Mouse (Mus musculus) stomach, postnatal 0 days (tissue): Measurements from ENCODE around the gene Lamtor2. TPM values are rescaled to one million over a fixed set of nuclear protein-coding genes. Genes with fewer than 3 reads are reported as not detected.

ENCODE experiments used
- ATAC-seq: fragments of 200-750 bp; cut with Nextera tagmentation; 2 replicates; pipeline ENCODE4 v1.8.0; 2017; ENCODE audit not compliant: low FRiP score, low TSS enrichment
- DNase-seq: peaks from one replicate; pipeline ENCODE4 v3.0.0-alpha.2; 2016; ENCODE audit warnings: low spot score
- H3K27ac ChIP-seq: fragments of 300-500 bp; sonication (generic); replicated peaks from 2 replicates; pipeline ENCODE4 v1.5.1; 2014; ENCODE audit warnings: mild to moderate bottlenecking, control low read depth
- H3K27me3 ChIP-seq: fragments of 300-500 bp; sonication (generic); 2 replicates; pipeline ENCODE4 v1.6.1; 2014; ENCODE audit warnings: low read length; ENCODE audit not compliant: control insufficient read depth, insufficient read depth
- H3K36me3 ChIP-seq: fragments of 300-500 bp; sonication (generic); 2 replicates; pipeline ENCODE4 v1.6.1; 2014; ENCODE audit warnings: low read length, mixed read lengths; ENCODE audit not compliant: control insufficient read depth, insufficient read depth
- H3K4me1 ChIP-seq: fragments of 300-500 bp; sonication (generic); replicated peaks from 2 replicates; pipeline ENCODE4 v1.6.1; 2014; ENCODE audit warnings: antibody characterized with exemption; ENCODE audit not compliant: control insufficient read depth, insufficient read depth
- H3K4me2 ChIP-seq: fragments of 300-500 bp; sonication (generic); replicated peaks from 2 replicates; pipeline ENCODE4 v1.6.1; 2014; ENCODE audit warnings: low read depth, mild to moderate bottlenecking, control low read depth, moderate library complexity
- H3K4me3 ChIP-seq: fragments of 300-500 bp; sonication (generic); 2 replicates; pipeline ENCODE4 v1.5.1; 2014; ENCODE audit warnings: low read depth, low read length, control low read depth
- H3K9ac ChIP-seq: fragments of 300-500 bp; sonication (generic); 2 replicates; pipeline ENCODE4 v1.6.1; 2014; ENCODE audit warnings: mild to moderate bottlenecking, low read length, control low read depth, mixed read lengths
- H3K9me3 ChIP-seq: fragments of 300-500 bp; sonication (generic); 2 replicates; pipeline ENCODE4 v1.6.1; 2016; ENCODE audit warnings: low read length; ENCODE audit not compliant: control insufficient read depth
- CTCF ChIP-seq: IDR thresholded peaks from 2 replicates; pipeline ENCODE4 v1.5.1; 2016; ENCODE audit warnings: antibody characterized with exemption, low read depth, mild to moderate bottlenecking, moderate library complexity
- EP300 ChIP-seq: optimal IDR thresholded peaks from 2 replicates; pipeline ENCODE3; 2016; ENCODE audit warnings: antibody characterized with exemption
- WGBS: fragments of 180-500 bp; shearing (Covaris S2); extraction: QIAGEN DNeasy Blood & Tissue Kit; methylation state at CpG from one replicate; pipeline ENCODE4 v1.1.7; 2014; 5-methylcytosine and 5-hydroxymethylcytosine counted together
- polyA plus RNA-seq: library from polyadenylated mRNA; unstranded; fragments of >200 nt; fragmentation: Nextera tagmentation; extraction: Ambion mirVana; gene quantifications from 2 replicates; pipeline ENCODE4 v1.2.1, GENCODE M21; 2015

Lamtor2 gene
- polyA plus RNA-seq, 1 experiment from 2014 or later, result 157 TPM

- no peaks in the 10 kb centered on the region for H3K36me3 ChIP-seq
- H3K9ac ChIP-seq, result no peak overlapping the region
- ATAC-seq, result no peak
- no peak overlapping the region for H3K4me3 ChIP-seq
- no peak overlapping the region for H3K27ac ChIP-seq
- peaks cover 3% of the 10 kb centered on the region; the same call in 1 of the 2 replicates for H3K4me1 ChIP-seq
- no peaks in the 10 kb centered on the region for H3K27me3 ChIP-seq
- no peak overlapping the region for H3K4me2 ChIP-seq
- no peak for DNase-seq
- 79% methylated on average over 5 of the region's 5 CpGs for WGBS
- H3K9me3 ChIP-seq, result no peaks in the 10 kb centered on the region
- no peak for TF ChIP-seq EP300
- TF ChIP-seq CTCF, result peak; percentile 17; the same call in 1 of the 2 replicates
Observed at GRCm38 (mm10) chr3:88525021-88525420, 27.9 kb downstream of the Lamtor2 start.

- no peak for ATAC-seq
- no peak for DNase-seq
- no peaks in the 10 kb centered on the region for H3K27me3 ChIP-seq
- no peaks in the 10 kb centered on the region for H3K36me3 ChIP-seq
- H3K9me3 ChIP-seq, result no peaks in the 10 kb centered on the region
- H3K4me2 ChIP-seq, result no peak overlapping the region
- H3K4me3 ChIP-seq, result no peak overlapping the region
- peaks cover 3% of the 10 kb centered on the region; the same call in 1 of the 2 replicates for H3K4me1 ChIP-seq
- 71% methylated on average over 8 of the region's 8 CpGs for WGBS
- no peak overlapping the region for H3K27ac ChIP-seq
- TF ChIP-seq CTCF, result no peak
- no peak for TF ChIP-seq EP300
- no peak overlapping the region for H3K9ac ChIP-seq
Observed at GRCm38 (mm10) chr3:88523027-88523426, 29.8 kb downstream of the Lamtor2 start.

GRCm38 (mm10) chr3:88521803-88522331 is 31.0 kb downstream of the Lamtor2 start:
- TF ChIP-seq EP300, result no peak
- peak; percentile 98 for TF ChIP-seq CTCF
- WGBS, result 32% methylated on average over 9 of the region's 9 CpGs

GRCm38 (mm10) chr3:88521156-88521555 is 31.7 kb downstream of the Lamtor2 start:
- Histone ChIP-seq H3K4me3 (no peak overlapping the region), H3K36me3 (no peaks in the 10 kb centered on the region), H3K4me1 (peaks cover 3% of the 10 kb centered on the region; the same call in 1 of the 2 replicates), H3K9me3 (no peaks in the 10 kb centered on the region), H3K27ac (no peak overlapping the region), H3K27me3 (no peaks in the 10 kb centered on the region), H3K9ac (no peak overlapping the region), H3K4me2 (no peak overlapping the region)
- DNase-seq (no peak), ATAC-seq (no peak)
- 94% methylated on average over 6 of the region's 6 CpGs for WGBS
- TF ChIP-seq EP300 (no peak), CTCF (no peak)

More at GRCm38 (mm10) chr3:88521803-88522331, 31.0 kb downstream of the Lamtor2 start:
- Histone ChIP-seq H3K4me3 (no peak overlapping the region), H3K9ac (no peak overlapping the region), H3K36me3 (no peaks in the 10 kb centered on the region), H3K27me3 (no peaks in the 10 kb centered on the region), H3K27ac (no peak overlapping the region), H3K4me2 (no peak overlapping the region), H3K9me3 (no peaks in the 10 kb centered on the region), H3K4me1 (peaks cover 3% of the 10 kb centered on the region; the same call in 1 of the 2 replicates)
- ATAC-seq, result peak; percentile 41; the same call in 1 of the 2 replicates
- DNase-seq, result peak; percentile 76

GRCm38 (mm10) chr3:88520078-88520477 is 32.8 kb downstream of the Lamtor2 start:
- Histone ChIP-seq H3K27ac (no peak overlapping the region), H3K9ac (no peak overlapping the region), H3K36me3 (no peaks in the 10 kb centered on the region), H3K4me2 (no peak overlapping the region), H3K9me3 (no peaks in the 10 kb centered on the region), H3K4me3 (no peak overlapping the region), H3K4me1 (no peaks in the 10 kb centered on the region), H3K27me3 (no peaks in the 10 kb centered on the region)
- DNase-seq (no peak), ATAC-seq (no peak)
- WGBS, result 86% methylated on average over 2 of the region's 2 CpGs
- no peak for TF ChIP-seq EP300
- TF ChIP-seq CTCF, result no peak

- Histone ChIP-seq H3K4me2 (no peak overlapping the region), H3K27me3 (no peaks in the 10 kb centered on the region), H3K4me3 (no peak overlapping the region), H3K36me3 (no peaks in the 10 kb centered on the region), H3K27ac (no peak overlapping the region), H3K9me3 (no peaks in the 10 kb centered on the region), H3K9ac (no peak overlapping the region), H3K4me1 (peaks cover 10% of the 10 kb centered on the region)
- WGBS, result 90% methylated on average over 4 of the region's 4 CpGs
- no peak for ATAC-seq
- TF ChIP-seq CTCF (no peak), EP300 (no peak)
- no peak for DNase-seq
Observed at GRCm38 (mm10) chr3:88518411-88518810, 34.5 kb downstream of the Lamtor2 start.
